Mouse (Mus musculus) kidney, adult 9 months (tissue): Measurements from ENCODE around the gene Cep19.

Source experiments
- DNase-seq: peaks from one replicate; pipeline ENCODE4 v3.0.0; 2022

The Cep19 gene

DNA sequence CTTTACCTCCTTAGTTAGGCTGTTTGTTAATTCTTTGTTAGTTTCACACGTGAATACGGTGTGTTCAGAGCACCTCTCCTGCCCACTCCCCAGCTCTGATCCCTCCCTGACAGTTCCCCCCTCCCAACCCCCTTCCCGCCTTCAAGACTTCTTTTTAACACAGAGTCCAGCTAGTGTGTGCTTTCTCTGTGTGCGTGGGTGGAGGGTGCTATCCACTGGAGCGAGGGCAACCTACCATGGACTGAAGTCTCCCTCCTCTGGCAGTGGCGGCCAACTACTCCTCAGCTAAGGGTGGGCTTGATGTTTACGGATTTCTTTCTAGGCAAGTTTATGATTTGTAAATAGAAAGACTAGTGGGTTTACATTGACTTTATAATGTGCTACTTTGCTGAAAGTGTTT is 8.6 kb downstream of the Cep19 start:
- no peak for DNase-seq

DNA sequence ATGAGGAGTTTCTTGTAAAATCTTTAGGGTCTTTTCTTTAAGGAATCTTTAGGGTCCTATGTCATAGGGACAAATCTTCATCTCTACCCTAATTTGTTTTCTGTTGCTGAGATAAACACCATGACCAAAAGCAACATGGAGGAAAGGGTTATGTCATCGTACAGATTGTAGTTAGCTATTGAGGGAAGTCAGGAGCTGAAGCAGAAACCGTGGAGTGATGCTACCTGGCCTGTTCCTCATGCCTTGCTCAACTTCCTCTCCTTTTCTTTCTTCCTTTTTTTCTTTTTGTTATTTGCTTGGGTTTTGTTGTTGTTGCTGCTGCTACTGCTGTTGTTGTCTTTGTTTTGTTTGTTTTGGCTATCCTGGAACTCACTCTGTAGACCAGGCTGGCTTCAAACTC is 9.0 kb downstream of the Cep19 start:
- no peak for DNase-seq

DNA sequence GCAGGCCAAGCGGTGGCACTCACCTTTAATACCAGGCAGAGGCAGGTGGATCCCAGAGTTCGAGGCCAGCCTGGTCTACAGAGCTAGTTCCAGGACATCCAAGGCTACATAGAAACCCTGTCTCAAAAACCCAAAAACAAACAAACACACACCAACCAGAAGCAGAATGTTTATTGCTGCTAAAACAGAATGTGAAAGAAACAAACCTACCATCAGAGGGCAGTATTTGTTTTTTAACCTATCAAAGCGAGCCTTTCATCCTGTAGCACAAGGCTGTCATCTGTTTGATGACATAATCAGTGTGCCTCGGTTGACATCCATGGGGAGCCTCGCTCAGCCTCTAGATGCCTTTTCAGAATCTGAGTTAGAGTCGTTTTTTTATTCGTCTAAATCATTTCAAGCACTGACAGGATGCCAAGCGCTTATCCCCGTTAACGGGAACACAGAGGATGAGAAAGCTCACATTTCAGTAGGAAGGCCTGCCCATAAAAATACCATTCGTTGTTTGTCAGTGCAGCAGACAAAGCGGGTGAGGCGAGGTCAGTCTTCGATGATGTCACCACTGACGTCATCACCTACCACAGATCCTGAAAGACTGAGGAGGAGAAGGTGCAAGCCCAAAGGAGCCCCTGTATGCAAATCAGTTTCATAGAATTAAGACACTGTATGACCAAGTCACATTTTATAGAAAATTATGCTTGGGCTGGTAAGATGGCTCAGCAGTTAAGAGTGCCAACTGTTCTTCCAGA is 11.5 kb downstream of the Cep19 start:
- DNase-seq, result peak; percentile 24

DNA sequence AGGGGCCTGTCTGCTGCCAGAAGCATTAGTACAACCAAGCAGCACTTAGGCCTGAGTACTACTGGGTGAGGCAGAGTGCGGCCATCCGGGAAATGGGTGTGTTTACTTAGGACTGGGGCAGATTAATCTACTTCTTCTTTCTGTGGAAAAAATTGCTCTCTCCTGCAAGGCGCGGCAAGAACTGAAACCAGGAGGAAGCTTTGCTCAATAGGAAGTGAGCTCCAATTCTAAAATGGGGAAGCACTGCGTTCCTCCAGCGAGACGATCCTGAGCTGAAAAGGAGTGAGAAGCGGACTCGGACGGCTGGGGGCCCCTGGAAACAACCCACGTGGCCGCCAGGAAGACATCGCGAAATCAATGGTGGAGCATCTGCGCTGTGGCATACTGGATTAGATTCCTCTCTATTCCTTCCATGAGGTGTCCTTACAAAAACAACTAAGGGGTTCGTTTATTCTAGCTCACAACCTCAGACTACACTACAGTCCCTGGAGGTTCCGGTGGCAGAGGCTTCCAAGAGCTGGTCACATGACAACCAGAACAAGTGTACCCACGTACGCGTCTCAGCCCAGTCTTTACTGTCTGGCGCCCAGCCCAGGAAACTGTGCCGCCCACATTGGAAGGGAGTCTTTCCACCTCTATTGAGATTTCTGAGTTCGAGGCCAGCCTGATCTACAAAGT is 14.1 kb downstream of the Cep19 start:
- peak; percentile 58 for DNase-seq

DNA sequence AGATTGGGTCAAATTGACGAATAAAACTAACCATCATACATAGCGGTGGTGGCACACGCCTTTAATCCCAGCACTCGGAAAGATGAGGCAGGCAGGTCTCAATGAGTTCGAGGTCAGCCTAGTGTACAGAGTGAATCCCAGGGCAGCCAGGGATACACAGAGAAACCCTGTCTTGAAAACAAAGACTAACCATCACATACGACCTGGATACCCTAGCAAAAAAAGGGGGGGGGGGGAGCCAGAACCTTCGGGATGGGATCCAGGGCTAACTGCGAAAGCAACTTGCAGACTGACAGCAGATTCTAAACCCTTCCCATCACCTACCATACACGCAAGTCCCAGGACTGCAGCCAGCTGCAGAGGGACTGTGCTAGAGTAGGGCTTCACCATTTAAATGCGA is 14.8 kb downstream of the Cep19 start:
- no peak for DNase-seq

DNA sequence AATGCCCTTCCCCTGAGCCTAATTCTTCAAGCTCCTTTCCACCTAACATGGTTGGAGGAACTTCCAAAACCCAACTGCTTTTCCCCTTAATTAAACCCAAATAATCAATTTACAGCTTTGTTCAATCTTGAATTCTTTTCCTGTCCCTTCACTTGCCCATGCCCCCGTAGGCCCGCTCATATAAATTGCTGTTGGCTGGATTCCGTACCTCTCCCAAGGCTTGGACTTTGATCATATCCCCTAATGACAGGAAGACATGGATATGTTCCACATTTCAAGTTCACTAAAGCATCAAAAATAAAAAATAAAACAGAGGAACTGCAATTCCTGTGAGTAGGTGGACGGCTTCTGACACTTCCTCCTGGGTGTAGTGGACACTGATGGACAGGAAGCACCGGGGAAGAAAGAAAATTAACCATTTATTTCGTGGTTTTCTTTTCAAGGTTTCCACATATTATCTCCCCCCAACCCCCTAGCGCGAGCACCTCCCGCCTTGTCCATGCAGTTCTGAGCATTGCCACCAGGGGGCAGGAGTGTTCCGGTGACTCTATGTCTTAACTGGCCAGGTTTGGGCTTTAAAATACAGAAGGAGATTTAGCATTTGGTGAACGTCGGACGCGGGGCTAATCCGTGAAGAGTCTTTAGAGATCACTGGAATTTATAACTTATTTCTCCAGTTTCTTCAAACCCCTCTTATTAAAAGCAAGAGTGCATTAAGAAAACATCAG is 15.5 kb downstream of the Cep19 start:
- DNase-seq, result peak; percentile 87

DNA sequence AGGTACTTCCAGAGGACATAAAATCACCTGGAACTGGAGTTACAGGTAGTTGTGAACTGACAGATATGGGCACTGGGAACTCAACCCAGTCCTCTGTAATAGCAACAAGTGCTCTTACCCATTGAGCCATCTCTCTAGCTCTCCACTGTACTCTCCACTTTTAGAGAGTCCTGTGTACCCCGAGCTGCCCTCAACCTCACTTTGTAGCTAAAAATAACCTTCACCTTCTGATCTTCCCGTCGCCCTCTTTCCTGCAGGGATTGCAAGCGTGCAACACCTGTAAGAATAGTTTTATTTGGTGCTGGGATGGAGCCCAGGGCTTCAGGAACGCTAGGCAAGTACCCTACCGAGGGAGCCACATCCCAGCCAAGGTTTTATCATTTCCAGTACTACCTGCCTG is 16.2 kb downstream of the Cep19 start:
- DNase-seq, result no peak

DNA sequence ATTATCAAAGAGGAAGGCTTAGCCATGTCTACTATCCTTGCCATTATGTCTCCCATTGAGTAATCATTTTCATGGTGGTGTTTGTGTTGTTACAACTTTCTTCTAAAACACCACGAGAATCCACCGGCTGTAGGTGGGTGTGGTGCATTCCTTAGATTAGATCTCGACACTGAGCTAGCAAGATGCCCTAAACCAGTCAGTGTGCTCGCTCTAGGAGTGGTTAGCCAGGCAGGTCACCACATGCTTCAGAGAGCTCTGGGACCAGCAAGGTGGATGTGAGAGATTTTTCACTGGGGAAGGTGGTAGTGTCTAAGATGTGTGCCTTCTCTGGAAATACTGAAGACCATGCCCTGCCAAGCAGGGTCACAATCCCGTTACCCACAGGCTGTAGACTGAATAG is 16.6 kb downstream of the Cep19 start:
- no peak for DNase-seq

DNA sequence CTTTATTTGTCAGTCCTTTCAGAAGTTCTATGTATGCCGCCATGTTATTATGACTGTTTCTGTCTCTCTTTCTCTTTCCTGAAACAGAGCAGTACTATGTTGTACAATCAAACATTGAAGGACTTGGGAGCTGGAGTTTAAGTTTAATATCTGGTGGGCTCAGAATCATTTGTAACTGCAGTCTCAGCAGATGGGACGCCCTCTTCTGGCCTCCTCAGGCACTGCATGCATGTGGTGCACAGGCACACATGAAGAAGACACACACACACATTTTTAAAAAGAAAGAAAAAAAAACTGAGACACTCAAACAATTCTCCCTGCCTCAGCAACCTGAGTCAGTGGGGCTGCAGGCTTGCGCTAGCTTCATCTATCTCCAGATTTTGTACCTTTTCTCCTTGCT is 20.9 kb downstream of the Cep19 start:
- DNase-seq, result no peak

DNA sequence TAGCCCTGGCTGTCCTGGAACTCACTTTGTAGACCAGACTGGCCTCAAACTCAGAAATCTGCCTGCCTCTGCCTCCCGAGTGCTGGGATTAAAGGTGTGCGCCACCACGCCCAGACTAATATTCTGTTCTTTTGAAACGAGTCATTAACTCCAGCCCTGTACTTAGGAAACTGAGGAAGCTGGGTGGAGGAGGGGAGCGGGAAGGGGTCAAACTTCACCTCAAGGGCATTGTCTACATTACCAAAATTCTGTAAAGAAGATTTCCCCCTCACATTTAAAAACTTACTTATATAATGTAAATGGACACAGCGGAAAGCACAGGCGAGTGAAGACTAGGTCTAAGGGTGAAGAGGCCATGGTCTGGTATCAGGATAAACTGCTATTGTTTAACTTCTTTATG is 24.4 kb downstream of the Cep19 start:
- no peak for DNase-seq

DNA sequence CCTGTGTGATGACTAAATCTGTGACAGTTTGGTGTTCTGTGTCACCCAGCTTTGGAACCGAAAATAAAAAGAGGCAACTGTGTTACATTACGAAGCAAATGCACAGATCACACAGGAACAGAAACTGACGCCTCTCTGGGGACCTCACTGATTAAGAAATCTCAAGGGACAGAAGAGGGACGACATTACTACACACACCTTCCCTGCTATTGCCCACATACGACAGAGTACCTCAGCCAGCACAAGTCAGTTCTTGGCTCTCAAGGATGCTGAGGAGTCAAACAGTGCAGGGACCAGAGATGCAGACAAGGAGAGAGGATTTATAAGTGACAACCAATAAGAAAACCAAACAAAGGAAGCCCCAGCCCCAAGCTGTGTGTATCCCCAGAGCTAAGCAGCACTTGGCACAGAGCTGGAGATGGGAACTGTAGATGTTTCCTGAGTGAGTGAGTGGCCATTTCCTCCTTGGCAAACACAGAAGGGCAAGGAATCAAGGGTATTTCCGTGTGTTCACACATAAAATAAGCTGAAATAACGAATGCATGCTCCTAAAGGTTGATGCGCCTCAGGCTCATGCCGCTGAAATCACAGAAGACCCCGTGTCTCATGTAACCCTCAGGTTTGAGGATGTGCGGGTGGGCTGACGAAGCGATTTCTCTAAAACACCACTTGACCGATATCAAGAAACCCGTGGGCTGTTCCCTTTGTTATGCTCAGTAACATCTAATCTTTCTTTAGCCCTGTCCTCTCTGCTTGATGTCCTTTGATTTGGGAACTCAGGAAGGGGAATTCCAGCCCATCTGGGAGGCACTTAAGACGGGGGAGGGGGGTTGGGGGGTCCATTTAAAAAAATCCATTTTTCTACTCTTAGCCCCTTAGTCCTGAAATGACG is 25.1 kb downstream of the Cep19 start:
- DNase-seq, result peak; percentile 49

DNA sequence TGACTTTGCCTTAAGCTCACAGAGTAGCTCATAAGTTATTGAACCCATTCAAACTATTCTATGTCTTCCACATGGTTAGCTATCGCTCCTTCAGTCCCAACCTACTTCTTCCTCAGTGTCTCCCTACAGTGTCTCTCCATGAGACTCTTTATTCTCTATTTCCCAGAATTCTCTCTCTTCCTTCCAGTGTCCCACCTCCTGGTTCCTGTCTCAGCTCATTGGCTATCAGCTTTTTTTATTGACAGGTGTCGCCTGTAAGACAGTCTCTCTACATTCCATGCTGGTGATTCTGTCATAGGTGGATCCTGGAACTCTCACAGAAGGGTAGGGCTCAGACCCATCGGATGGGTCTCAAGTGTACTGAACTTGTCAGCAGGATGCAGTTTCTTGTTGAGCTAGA is 25.8 kb downstream of the Cep19 start:
- DNase-seq, result no peak

DNA sequence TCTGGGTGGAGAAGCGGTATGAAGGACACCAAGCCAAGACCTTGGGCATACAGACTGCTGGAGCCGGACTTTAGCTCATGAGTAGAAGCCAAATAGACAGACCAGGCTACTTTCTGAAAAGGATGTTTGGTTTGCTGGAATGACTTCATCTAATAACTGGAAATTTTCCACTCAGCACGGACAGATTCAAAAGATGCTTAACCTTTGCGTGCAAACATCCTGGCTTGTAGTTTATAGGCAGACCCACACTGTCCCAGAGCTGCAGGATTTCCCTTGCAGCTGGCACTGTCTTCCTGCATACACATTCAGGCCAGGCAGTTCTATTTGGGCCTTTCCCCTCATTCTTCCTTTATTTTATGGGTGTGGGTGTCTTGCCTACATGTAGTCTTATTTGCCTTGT is 27.4 kb downstream of the Cep19 start:
- DNase-seq, result no peak

DNA sequence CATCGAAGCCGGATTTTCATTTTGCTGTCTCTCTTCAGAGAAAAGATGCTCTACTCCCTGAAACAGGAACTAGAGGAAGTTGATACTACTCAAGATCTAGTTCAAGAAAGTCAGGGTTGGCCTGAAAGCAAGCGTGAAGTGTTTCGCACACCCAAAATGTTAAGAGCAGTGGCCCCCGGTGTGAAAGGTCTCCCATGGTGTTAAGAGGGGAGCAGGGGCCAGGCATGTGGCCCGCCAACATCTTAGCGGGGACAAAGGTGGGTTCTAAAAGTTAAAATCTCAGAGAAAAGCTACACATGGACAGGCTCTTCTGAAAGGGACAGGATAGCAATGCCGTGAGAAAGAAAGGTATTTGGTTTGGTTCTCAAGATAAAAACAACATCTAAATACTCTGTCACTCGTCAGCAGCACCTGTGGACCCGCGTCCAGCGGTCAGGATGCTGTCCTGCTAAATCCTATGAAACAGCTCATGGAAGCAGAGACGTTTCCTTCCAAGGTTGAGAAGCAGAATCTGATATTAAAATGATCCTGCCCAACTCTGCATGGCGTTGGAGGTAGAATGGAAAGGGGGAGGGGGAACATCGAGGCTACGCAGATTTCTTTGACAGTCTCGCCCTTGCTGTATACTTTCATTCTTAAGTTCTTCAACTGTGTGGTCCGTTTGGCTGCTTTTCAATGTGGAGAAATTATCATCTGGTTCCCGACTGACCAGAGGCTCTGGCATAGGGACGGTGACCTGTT is 30.0 kb downstream of the Cep19 start:
- DNase-seq, result no peak

DNA sequence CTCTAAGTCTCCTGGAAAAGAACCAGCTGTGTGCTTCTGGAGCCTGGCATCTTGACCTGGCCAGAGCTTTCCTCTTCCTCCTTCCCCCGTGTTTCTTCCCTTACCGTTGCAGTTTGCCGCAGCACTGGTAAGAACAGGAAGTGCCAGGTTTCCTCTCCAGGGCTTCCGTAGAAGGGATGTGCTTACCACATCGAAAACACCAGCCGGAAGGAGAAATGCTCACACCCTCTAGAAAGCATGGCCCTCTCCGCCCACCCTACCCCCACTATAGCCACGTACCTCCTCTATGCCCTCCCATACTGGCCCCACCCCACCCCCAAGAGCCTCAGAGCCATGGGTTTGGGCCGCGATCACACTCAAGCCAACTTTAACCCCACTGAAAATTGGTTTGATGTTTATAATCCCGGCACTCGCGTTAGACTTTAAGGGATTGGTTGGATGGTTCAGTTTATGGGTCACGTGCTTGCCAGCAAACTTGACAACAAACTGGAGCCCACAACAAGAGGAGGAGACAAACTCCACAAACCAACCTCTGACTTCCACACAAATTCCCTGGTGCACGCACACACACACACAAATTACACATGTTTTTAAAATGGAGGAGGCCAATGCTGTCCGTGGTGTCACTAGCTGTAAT is 30.7 kb downstream of the Cep19 start:
- DNase-seq, result peak; percentile 53

DNA sequence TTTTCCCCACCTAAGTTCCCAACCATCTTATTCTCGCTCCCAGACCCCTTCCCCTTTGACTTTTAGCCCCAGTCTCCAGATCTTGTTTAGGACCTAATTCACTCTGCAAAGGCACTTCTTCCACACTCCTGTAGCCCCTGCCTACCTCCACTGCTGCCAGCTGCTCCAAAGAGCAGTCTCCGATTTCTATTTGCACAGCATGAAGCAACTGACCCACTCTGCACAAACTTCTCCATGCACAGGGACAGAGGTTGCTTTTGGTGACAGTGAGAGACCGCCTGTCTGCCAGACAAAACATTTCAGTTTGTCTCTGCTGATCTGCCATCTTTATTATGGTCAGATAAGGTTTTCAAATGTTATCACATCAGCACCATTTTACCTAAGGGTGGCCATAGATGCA is 33.5 kb downstream of the Cep19 start:
- no peak for DNase-seq

DNA sequence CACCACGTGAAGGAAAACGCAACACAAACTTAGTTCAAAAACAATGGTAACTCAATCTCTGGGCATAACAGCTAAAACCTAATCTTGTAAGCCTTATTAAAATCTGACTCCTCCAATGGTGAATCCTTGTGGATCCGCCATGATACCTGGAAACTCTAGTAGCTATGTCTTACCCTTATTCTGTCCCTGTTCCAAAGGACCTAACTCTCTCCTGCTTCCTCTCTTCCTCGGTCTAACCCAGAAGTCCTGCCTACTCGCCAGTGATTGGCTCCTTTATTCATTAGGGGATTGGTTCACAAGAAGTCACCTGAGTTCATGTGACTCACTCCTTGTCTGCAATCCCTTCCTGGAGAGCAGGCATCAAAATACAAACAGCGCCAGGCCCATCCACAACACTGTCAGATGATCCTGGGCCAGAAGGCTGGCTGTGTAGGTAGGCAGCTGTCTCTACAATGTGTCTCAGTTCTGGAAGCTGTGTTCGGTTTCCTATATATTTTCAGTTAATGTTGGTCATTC is 36.3 kb downstream of the Cep19 start:
- no peak for DNase-seq

DNA sequence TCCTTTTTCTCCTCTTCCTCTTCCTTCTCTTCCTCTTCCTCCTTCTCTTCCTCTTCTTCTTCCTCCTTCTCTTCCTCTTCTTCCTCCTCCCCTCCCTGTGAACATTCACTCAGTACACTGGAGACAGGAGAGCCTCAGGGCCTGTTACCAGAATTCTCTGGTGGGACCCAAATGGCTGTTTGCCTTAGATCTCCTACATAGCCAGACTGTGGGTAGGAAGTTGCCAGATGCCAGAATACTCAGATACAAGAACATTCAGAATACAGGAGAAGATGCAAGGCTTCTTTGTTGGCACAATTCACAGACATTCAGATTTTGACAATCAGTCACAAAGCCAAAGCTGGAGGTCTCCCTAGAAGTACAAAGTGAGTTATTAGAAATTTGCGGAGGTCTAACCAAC is 39.4 kb downstream of the Cep19 start:
- DNase-seq, result no peak

DNA sequence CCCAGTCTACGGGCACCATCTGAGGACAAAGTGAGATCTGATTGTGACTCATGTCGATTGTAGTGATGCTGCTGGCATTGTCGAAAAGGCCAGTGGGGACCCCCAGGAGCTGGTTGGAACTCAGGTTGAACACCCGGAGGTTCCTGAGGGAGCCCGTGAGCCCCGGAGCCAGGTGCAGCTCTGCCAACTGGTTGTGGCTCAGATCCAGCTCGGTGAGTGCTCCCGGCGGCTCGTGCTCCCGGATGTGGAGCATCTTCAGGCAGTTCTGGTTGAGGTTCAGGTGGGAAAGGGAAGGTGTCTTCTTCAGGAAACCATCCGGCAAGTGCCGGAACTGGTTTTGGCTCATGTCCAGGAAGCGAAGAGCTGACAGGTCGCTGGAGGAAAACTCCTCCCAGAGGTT is 44.2 kb downstream of the Cep19 start:
- DNase-seq, result no peak

DNA sequence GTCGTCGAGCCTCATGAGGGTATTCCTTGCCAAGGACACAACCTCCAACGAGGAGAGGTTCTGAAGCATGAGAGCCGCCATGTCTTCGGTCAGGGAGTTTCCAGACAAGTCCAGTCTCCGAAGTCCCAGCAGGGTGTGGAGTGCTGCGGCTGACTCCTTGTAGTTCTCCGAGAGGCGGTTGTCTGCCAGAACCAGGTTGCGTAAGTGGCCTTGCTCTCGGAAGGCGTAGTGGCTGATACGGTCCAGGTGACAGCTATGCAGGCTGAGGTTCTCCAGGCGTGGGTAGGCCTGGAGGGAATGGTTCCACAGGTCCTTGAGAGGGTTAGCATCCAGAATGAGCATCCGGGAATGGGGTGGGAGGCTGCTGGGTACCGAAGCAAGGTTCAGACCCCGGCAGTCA is 45.0 kb downstream of the Cep19 start:
- no peak for DNase-seq

DNA sequence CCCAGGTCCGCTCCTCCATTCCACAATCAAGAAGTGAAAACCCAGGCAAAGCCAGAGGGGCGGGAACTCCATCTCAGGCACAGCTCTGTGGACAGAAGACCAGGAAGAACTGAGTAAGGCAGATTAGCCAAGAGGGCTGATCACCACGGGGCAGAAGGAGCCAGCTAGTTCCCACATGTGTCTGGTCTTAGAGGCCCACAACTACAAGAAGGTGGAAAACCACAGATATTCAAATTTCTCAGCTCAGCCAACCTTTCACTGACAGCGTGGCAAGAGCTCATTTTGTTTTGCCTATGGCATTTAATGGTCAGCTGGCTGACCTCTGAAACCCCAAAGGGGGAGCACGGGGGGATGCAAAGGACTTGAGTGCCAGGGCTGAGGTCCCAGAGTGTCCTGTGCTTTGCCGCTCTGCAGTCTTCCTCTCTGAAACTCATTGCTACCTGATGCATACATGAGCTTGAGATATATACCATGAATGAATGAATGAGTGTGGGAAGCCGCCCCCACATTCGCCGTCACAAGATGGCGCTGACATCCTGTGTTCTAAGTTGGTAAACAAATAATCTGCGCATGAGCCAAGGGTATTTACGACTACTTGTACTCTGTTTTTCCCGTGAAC is 48.1 kb downstream of the Cep19 start:
- DNase-seq, result peak; percentile 37
